Mouse (Mus musculus) heart, postnatal 4 days (tissue): ENCODE data around the gene Cdc45. TPM values are rescaled to one million over a fixed set of nuclear protein-coding genes. Genes with fewer than 3 reads are reported as not detected.

Experiments used
- DNase-seq: peaks from one replicate; pipeline ENCODE4 v3.0.0; 2021
- total RNA-seq, 2 experiments: library from RNA; stranded (reverse); gene quantifications; 2 replicates each; pipeline ENCODE4 v1.2.3; 2021

Cdc45 gene
- total RNA-seq, 2 experiments from 2014 or later, result 23.6 to 24.0 TPM

- no peak for DNase-seq
Observed at GRCm38 (mm10) chr16:18730640-18731039, 81.1 kb downstream of the Cdc45 start.

Other genes with a start within 250 kb of the Cdc45 start
- gene Tbx1, start 221.3 kb downstream of the Cdc45 start, total RNA-seq, result under 1 TPM; 0.55 to 0.68 TPM
- gene Gp1bb, start 189.6 kb downstream of the Cdc45 start, total RNA-seq, result 1 to 10 TPM in 1 of 2 experiments, under 1 TPM in 1; 0.32 to 1.1 TPM
- 1 to 10 TPM; 4.0 to 5.1 TPM for gene Gm49601, start 185.6 kb downstream of the Cdc45 start, total RNA-seq
- 10 to 100 TPM; 10.4 to 15.2 TPM for gene Sept5, start 182.0 kb downstream of the Cdc45 start, total RNA-seq
- gene Cldn5, start 35.1 kb downstream of the Cdc45 start, total RNA-seq, result 10 to 100 TPM; 85.2 to 89.4 TPM
- gene Ufd1, start 208 bp downstream of the Cdc45 start, total RNA-seq, result 10 to 100 TPM; 73.1 to 76.0 TPM
- gene 2510002D24Rik, start 24.6 kb upstream of the Cdc45 start, total RNA-seq, result 10 to 100 TPM; 18.8 to 20.8 TPM
- gene Gm28539, start 24.6 kb upstream of the Cdc45 start, total RNA-seq, result under 1 TPM; 0.09 to 0.52 TPM
- gene Mrpl40, start 64.9 kb upstream of the Cdc45 start, total RNA-seq, result 10 to 100 TPM; 60.2 to 60.7 TPM
- 10 to 100 TPM; 40.6 to 41.3 TPM for gene Hira, start 65.0 kb upstream of the Cdc45 start, total RNA-seq